Mouse (Mus musculus): Measurements from ENCODE around the gene Sema6d. TPM values are rescaled to one million over a fixed set of nuclear protein-coding genes. Genes with fewer than 3 reads are reported as not detected.

Sema6d gene
- polyA plus RNA-seq, 1 experiment from 2014 or later, result 16.0 TPM

DNA sequence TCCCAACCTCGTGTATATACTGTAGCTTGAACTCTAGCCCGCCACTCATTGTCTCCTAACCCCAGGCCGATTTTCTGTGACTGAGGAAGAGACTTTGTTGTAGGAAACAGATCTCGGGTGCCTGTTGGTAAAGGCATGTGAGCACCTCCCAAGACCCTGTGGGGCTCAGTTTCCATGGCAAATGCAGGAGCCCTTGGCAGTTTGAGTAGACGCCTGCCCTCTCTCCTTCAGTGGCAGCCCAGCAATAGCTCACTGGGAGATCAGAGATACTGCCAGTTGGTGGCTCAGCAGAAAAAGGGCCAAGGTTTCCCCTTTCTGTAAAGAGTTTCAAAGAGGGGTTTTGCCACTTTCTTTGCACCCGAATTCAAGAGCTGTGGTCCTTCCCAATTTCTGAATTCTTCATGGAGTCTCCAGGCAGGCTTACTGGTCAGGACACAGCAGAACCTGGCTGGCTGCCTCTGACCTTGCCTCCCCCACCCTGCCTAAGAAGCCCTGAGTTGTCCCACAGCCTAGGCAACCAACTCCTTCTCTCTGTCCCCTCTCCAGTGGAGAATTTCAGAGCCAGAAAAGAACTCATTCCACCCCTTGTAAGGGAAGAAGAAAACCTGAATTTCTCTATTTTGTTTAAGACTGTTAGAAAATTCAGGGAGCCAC, 312.1 kb downstream of the Sema6d start:
- 63% methylated on average over 6 of the region's 6 CpGs for WGBS
- no peak overlapping the region for H3K9ac ChIP-seq (replicated peaks; ENCODE audit: low read depth, low read length)

GRCm38 (mm10) chr2:124403571-124403970, 313.8 kb downstream of the Sema6d start:
- no peak overlapping the region for H3K27ac ChIP-seq (ENCODE audit: low read length)
- 78% methylated on average over 8 of the region's 8 CpGs for WGBS
- H3K36me3 ChIP-seq (ENCODE audit: control insufficient read depth, insufficient read depth, low read length), result no peaks in the 10 kb centered on the region
- H3K4me1 ChIP-seq (ENCODE audit: control insufficient read depth, insufficient read depth, low read length), result no peaks in the 10 kb centered on the region
- no peaks in the 10 kb centered on the region for H3K27me3 ChIP-seq (ENCODE audit: control insufficient read depth, insufficient read depth, low read length)
- H3K4me2 ChIP-seq (replicated peaks; ENCODE audit: low read depth, low read length), result no peak overlapping the region
- no peaks in the 10 kb centered on the region for H3K9me3 ChIP-seq (ENCODE audit: control insufficient read depth, low read depth, low read length)
- no peak overlapping the region for H3K9ac ChIP-seq (replicated peaks; ENCODE audit: low read depth, low read length)
- no peak for ATAC-seq (ENCODE audit: insufficient number of reproducible peaks, insufficient read depth, low FRiP score, low read depth)
- no peak overlapping the region for H3K4me3 ChIP-seq (ENCODE audit: low read depth, low read length)

More for the DNA sequence above, 312.1 kb downstream of the Sema6d start:
- H3K27me3 ChIP-seq (ENCODE audit: control insufficient read depth, insufficient read depth, low read length), result no peaks in the 10 kb centered on the region
- ATAC-seq (ENCODE audit: insufficient number of reproducible peaks, insufficient read depth, low FRiP score, low read depth), result no peak
- no peak overlapping the region for H3K27ac ChIP-seq (ENCODE audit: low read length)
- H3K4me2 ChIP-seq (replicated peaks; ENCODE audit: low read depth, low read length), result no peak overlapping the region
- no peaks in the 10 kb centered on the region for H3K4me1 ChIP-seq (ENCODE audit: control insufficient read depth, insufficient read depth, low read length)
- no peaks in the 10 kb centered on the region for H3K9me3 ChIP-seq (ENCODE audit: control insufficient read depth, low read depth, low read length)
- H3K4me3 ChIP-seq (ENCODE audit: low read depth, low read length), result no peak overlapping the region
- H3K36me3 ChIP-seq (ENCODE audit: control insufficient read depth, insufficient read depth, low read length), result no peaks in the 10 kb centered on the region

GRCm38 (mm10) chr2:124403981-124404380, 314.2 kb downstream of the Sema6d start:
- no peak overlapping the region for H3K4me3 ChIP-seq (ENCODE audit: low read depth, low read length)
- no peaks in the 10 kb centered on the region for H3K9me3 ChIP-seq (ENCODE audit: control insufficient read depth, low read depth, low read length)
- no peak overlapping the region for H3K4me2 ChIP-seq (replicated peaks; ENCODE audit: low read depth, low read length)
- H3K36me3 ChIP-seq (ENCODE audit: control insufficient read depth, insufficient read depth, low read length), result no peaks in the 10 kb centered on the region
- no peak overlapping the region for H3K27ac ChIP-seq (ENCODE audit: low read length)
- no peak for ATAC-seq (ENCODE audit: insufficient number of reproducible peaks, insufficient read depth, low FRiP score, low read depth)
- WGBS, result 64% methylated on average over 6 of the region's 6 CpGs
- no peaks in the 10 kb centered on the region for H3K4me1 ChIP-seq (ENCODE audit: control insufficient read depth, insufficient read depth, low read length)
- no peaks in the 10 kb centered on the region for H3K27me3 ChIP-seq (ENCODE audit: control insufficient read depth, insufficient read depth, low read length)
- no peak overlapping the region for H3K9ac ChIP-seq (replicated peaks; ENCODE audit: low read depth, low read length)

GRCm38 (mm10) chr2:124404631-124405562, 315.1 kb downstream of the Sema6d start:
- Histone ChIP-seq H3K9me3 (ENCODE audit: control insufficient read depth, low read depth, low read length) (no peaks in the 10 kb centered on the region), H3K4me2 (replicated peaks; ENCODE audit: low read depth, low read length) (no peak overlapping the region), H3K4me3 (ENCODE audit: low read depth, low read length) (no peak overlapping the region), H3K4me1 (ENCODE audit: control insufficient read depth, insufficient read depth, low read length) (no peaks in the 10 kb centered on the region), H3K27me3 (ENCODE audit: control insufficient read depth, insufficient read depth, low read length) (no peaks in the 10 kb centered on the region), H3K27ac (ENCODE audit: low read length) (no peak overlapping the region), H3K9ac (replicated peaks; ENCODE audit: low read depth, low read length) (no peak overlapping the region), H3K36me3 (ENCODE audit: control insufficient read depth, insufficient read depth, low read length) (no peaks in the 10 kb centered on the region)
- 83% methylated on average over 6 of the region's 6 CpGs for WGBS
- ATAC-seq (ENCODE audit: insufficient number of reproducible peaks, insufficient read depth, low FRiP score, low read depth), result no peak

- no peak overlapping the region for H3K4me2 ChIP-seq (replicated peaks; ENCODE audit: low read depth, low read length)
- no peak for ATAC-seq (ENCODE audit: insufficient number of reproducible peaks, insufficient read depth, low FRiP score, low read depth)
- no peak overlapping the region for H3K4me3 ChIP-seq (ENCODE audit: low read depth, low read length)
- H3K4me1 ChIP-seq (ENCODE audit: control insufficient read depth, insufficient read depth, low read length), result no peaks in the 10 kb centered on the region
- no peaks in the 10 kb centered on the region for H3K9me3 ChIP-seq (ENCODE audit: control insufficient read depth, low read depth, low read length)
- H3K9ac ChIP-seq (replicated peaks; ENCODE audit: low read depth, low read length), result no peak overlapping the region
- 85% methylated on average over 1 of the region's 1 CpGs for WGBS
- no peaks in the 10 kb centered on the region for H3K27me3 ChIP-seq (ENCODE audit: control insufficient read depth, insufficient read depth, low read length)
- no peaks in the 10 kb centered on the region for H3K36me3 ChIP-seq (ENCODE audit: control insufficient read depth, insufficient read depth, low read length)
- H3K27ac ChIP-seq (ENCODE audit: low read length), result no peak overlapping the region
Observed at GRCm38 (mm10) chr2:124408956-124409355, 319.2 kb downstream of the Sema6d start.

DNA sequence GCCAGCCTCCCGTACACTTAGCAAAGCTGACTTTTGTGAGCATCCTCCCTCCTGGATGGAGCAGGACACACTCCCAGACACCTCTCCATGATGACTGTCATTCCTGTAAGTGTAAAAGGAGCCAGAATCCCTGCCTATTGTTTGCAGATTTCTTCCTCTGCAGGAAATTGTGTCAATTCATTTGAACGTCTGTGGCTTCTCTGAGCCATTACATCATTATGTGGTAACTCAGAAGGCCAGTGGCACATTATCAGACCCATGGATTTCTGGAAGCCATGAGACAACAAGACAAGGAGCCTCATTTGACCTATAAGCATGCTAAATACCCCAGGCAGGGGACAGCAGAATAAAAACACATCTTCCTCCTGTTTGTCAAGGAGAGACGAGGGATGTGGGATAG, 327.0 kb downstream of the Sema6d start:
- H3K36me3 ChIP-seq (ENCODE audit: control insufficient read depth, insufficient read depth, low read length), result no peaks in the 10 kb centered on the region
- 63% methylated on average over 3 of the region's 3 CpGs for WGBS
- H3K4me2 ChIP-seq (replicated peaks; ENCODE audit: low read depth, low read length), result no peak overlapping the region
- H3K9me3 ChIP-seq (ENCODE audit: control insufficient read depth, low read depth, low read length), result no peaks in the 10 kb centered on the region
- H3K4me1 ChIP-seq (ENCODE audit: control insufficient read depth, insufficient read depth, low read length), result no peaks in the 10 kb centered on the region
- no peaks in the 10 kb centered on the region for H3K27me3 ChIP-seq (ENCODE audit: control insufficient read depth, insufficient read depth, low read length)
- no peak overlapping the region for H3K4me3 ChIP-seq (ENCODE audit: low read depth, low read length)
- no peak overlapping the region for H3K9ac ChIP-seq (replicated peaks; ENCODE audit: low read depth, low read length)
- ATAC-seq (ENCODE audit: insufficient number of reproducible peaks, insufficient read depth, low FRiP score, low read depth), result no peak
- H3K27ac ChIP-seq (ENCODE audit: low read length), result no peak overlapping the region

GRCm38 (mm10) chr2:124418319-124418718, 328.6 kb downstream of the Sema6d start:
- no peak overlapping the region for H3K4me3 ChIP-seq (ENCODE audit: low read depth, low read length)
- H3K36me3 ChIP-seq (ENCODE audit: control insufficient read depth, insufficient read depth, low read length), result no peaks in the 10 kb centered on the region
- H3K4me1 ChIP-seq (ENCODE audit: control insufficient read depth, insufficient read depth, low read length), result no peaks in the 10 kb centered on the region
- WGBS, result 93% methylated on average over 2 of the region's 2 CpGs
- ATAC-seq (ENCODE audit: insufficient number of reproducible peaks, insufficient read depth, low FRiP score, low read depth), result no peak
- H3K9me3 ChIP-seq (ENCODE audit: control insufficient read depth, low read depth, low read length), result no peaks in the 10 kb centered on the region
- no peak overlapping the region for H3K4me2 ChIP-seq (replicated peaks; ENCODE audit: low read depth, low read length)
- H3K27me3 ChIP-seq (ENCODE audit: control insufficient read depth, insufficient read depth, low read length), result no peaks in the 10 kb centered on the region
- H3K9ac ChIP-seq (replicated peaks; ENCODE audit: low read depth, low read length), result no peak overlapping the region
- no peak overlapping the region for H3K27ac ChIP-seq (ENCODE audit: low read length)

- Histone ChIP-seq H3K27ac (ENCODE audit: low read length) (no peak overlapping the region), H3K4me3 (ENCODE audit: low read depth, low read length) (no peak overlapping the region), H3K9ac (replicated peaks; ENCODE audit: low read depth, low read length) (no peak overlapping the region), H3K4me1 (ENCODE audit: control insufficient read depth, insufficient read depth, low read length) (no peaks in the 10 kb centered on the region), H3K9me3 (ENCODE audit: control insufficient read depth, low read depth, low read length) (no peaks in the 10 kb centered on the region), H3K27me3 (ENCODE audit: control insufficient read depth, insufficient read depth, low read length) (no peaks in the 10 kb centered on the region), H3K36me3 (ENCODE audit: control insufficient read depth, insufficient read depth, low read length) (no peaks in the 10 kb centered on the region), H3K4me2 (replicated peaks; ENCODE audit: low read depth, low read length) (no peak overlapping the region)
- 36% methylated on average over 1 of the region's 1 CpGs for WGBS
- no peak for ATAC-seq (ENCODE audit: insufficient number of reproducible peaks, insufficient read depth, low FRiP score, low read depth)
Observed at GRCm38 (mm10) chr2:124420170-124420825, 330.5 kb downstream of the Sema6d start.
